Mouse (Mus musculus) erythroblast, embryonic 14.5 days (primary cell): ENCODE measurements around the gene Gm13199. TPM values are rescaled to one million over a fixed set of nuclear protein-coding genes. Genes with fewer than 3 reads are reported as not detected.

Experiments used
- H3K27me3 ChIP-seq: 2 replicates; pipeline ENCODE4 v1.6.1; 2012; ENCODE audit warnings: inconsistent platforms; ENCODE audit not compliant: control insufficient read depth
- H3K36me3 ChIP-seq: 2 replicates; pipeline ENCODE4 v1.6.1; 2012; ENCODE audit warnings: mild to moderate bottlenecking, inconsistent platforms; ENCODE audit not compliant: control insufficient read depth
- H3K4me1 ChIP-seq: 2 replicates; pipeline ENCODE4 v1.6.1; 2012; ENCODE audit warnings: inconsistent platforms; ENCODE audit not compliant: control insufficient read depth
- H3K4me3 ChIP-seq: replicated peaks from 2 replicates; pipeline ENCODE3; 2012; ENCODE audit warnings: moderate library complexity, mild to moderate bottlenecking, inconsistent platforms
- H3K9me3 ChIP-seq: 2 replicates; pipeline ENCODE4 v1.6.1; 2012; ENCODE audit warnings: low read length, inconsistent platforms, mixed read lengths; ENCODE audit not compliant: control insufficient read depth
- GATA1 ChIP-seq: IDR thresholded peaks from 2 replicates; pipeline ENCODE4 v1.6.1; 2012; ENCODE audit warnings: low read length, inconsistent platforms, mixed read lengths
- TAL1 ChIP-seq: IDR thresholded peaks from 3 replicates; pipeline ENCODE4 v1.6.1; 2012; ENCODE audit warnings: low read length, inconsistent platforms, mixed read lengths
- polyA plus RNA-seq: library from polyadenylated mRNA; stranded (reverse); fragments of >175 nt; gene quantifications from 2 replicates; pipeline ENCODE4 v1.2.3, GENCODE M21; 2012

The Gm13199 gene
- polyA plus RNA-seq, 1 experiment, result not detected

DNA sequence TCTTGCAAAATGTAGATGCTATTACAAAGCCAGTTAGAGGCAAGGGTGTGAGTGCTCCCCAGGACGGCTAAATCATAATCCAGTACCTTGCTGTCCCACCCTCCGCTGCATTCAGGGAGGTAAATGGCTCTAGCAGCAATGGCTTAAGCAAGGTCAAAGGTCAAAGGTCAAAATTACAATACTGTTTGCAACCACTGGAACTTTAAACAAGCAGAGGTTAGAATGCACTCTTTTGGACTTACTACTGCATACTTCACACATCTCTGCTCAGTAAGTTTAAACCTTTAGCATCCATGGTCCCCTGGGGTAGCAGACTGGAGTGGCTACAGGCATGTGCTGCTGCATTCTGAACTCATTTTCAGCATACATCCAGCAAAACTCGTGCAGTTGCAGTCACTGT, 14.7 kb upstream of the Gm13199 start:
- no peaks in the 10 kb centered on the region for H3K27me3 ChIP-seq
- no peak for TF ChIP-seq TAL1
- TF ChIP-seq GATA1, result no peak
- H3K4me1 ChIP-seq, result no peaks in the 10 kb centered on the region
- no peak overlapping the region for H3K4me3 ChIP-seq
- peaks cover 83% of the 10 kb centered on the region for H3K36me3 ChIP-seq
- H3K9me3 ChIP-seq, result no peaks in the 10 kb centered on the region

DNA sequence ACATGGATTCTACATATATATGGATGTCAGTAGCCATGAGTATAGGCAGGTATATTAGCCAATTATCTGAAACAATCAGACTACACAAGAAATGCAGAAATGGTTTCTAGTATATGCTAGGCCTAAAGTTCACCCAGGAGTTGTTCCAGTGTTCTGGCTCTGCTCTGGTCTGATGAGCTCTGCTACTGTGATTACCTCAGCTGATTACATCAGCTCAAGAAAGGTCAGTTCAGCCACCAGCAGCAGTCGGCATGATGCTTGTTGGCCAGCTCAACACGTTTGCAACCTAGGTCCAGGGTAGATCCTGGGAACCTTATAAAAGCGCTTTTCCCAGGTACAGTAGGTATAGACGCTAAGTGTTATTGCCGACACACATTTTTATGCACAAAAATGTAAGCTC, 7.0 kb upstream of the Gm13199 start:
- TF ChIP-seq TAL1 (no peak), GATA1 (no peak)
- Histone ChIP-seq H3K4me3 (no peak overlapping the region), H3K36me3 (peaks cover 83% of the 10 kb centered on the region), H3K4me1 (no peaks in the 10 kb centered on the region), H3K27me3 (no peaks in the 10 kb centered on the region), H3K9me3 (no peaks in the 10 kb centered on the region)

DNA sequence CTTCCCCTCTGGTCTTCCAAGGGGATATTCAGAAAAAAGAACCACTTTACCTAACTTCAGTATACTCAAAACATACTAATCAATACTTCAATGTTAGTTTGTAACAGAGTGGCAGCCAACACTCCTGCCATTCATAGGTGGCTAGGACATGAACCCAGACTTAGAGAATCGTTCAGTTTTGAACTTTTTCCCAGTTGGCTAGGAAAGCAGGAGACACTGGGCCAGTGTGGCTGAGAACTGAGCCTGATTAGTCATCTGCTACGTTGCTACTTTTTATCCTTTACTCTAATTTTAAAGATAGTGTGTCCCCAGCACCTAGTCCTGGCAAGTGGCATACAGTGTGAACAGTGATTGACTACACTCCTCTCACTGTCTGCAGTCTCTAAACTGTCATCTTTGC, 4.9 kb upstream of the Gm13199 start:
- no peak overlapping the region for H3K4me3 ChIP-seq
- H3K4me1 ChIP-seq, result no peaks in the 10 kb centered on the region
- H3K36me3 ChIP-seq, result peaks cover 82% of the 10 kb centered on the region
- TF ChIP-seq TAL1, result no peak
- TF ChIP-seq GATA1, result no peak
- H3K9me3 ChIP-seq, result no peaks in the 10 kb centered on the region
- no peaks in the 10 kb centered on the region for H3K27me3 ChIP-seq

DNA sequence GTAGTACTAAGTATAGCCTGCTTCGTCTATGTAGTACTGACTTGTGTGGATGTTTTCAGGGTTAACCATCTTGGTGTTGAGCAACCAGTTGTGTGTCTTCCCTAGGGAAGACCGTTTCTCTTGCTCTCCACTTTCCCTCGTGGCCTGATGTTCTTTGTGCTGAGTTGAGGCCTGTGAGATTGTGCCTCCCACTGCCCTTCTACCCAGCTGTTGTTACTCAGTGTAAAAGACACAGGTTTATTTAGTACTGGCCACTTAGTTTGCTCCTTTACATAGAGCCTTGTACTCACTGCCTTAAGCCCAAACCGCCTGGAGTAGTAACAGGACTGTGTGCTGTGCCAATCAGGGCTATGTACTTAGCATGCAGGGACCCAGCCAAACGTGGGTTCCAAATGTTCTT, 10.9 kb downstream of the Gm13199 start:
- no peaks in the 10 kb centered on the region for H3K9me3 ChIP-seq
- peaks cover 74% of the 10 kb centered on the region for H3K36me3 ChIP-seq
- H3K4me1 ChIP-seq, result peaks cover 30% of the 10 kb centered on the region
- TF ChIP-seq TAL1 (no peak), GATA1 (no peak)
- no peaks in the 10 kb centered on the region for H3K27me3 ChIP-seq
- H3K4me3 ChIP-seq, result no peak overlapping the region

DNA sequence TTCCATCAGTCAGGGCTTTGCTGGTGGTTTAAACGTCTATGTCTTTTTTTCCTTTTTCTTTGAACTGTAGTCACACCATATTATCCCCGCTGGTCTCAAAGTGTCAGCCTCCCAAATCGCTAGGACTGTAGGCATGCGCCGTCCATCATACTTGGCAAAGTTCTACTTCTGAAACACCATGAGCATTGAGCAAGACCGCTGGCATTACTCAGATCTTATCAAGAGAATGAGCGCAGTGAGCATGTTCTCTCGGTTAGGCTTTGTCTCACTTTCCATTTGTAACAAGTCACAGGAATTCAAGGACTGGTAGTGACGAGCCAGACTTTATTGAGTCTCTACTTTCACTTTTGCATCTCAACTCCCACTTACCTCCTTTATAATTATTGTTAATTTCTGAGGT, 11.6 kb downstream of the Gm13199 start:
- H3K36me3 ChIP-seq, result peaks cover 70% of the 10 kb centered on the region
- H3K9me3 ChIP-seq, result no peaks in the 10 kb centered on the region
- no peak overlapping the region for H3K4me3 ChIP-seq
- H3K27me3 ChIP-seq, result no peaks in the 10 kb centered on the region
- H3K4me1 ChIP-seq, result peaks cover 38% of the 10 kb centered on the region
- TF ChIP-seq GATA1, result no peak
- no peak for TF ChIP-seq TAL1

DNA sequence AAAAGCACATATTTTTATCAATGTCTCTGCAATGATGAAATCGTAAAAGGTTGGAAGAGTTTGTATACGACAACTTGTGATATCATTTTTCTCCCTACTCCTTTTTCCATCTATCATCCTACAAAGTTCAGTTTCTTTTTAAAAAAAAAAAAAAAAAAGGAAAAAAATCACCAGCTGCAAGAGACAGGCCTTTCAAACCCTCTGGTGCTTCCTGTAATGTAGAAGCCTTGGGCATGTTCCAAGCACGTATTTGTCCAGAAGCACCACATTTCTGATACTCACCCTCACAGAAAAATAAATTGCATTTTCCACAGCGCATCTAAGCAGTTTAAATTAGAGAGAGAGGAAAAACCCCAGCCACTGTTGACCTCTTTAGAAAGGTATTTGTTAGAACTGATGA, 16.9 kb downstream of the Gm13199 start:
- H3K9me3 ChIP-seq, result no peaks in the 10 kb centered on the region
- H3K36me3 ChIP-seq, result peaks cover 48% of the 10 kb centered on the region
- H3K4me3 ChIP-seq, result peak overlapping the region; percentile 74
- H3K4me1 ChIP-seq, result peaks cover 49% of the 10 kb centered on the region
- TF ChIP-seq TAL1 (no peak), GATA1 (no peak)
- no peaks in the 10 kb centered on the region for H3K27me3 ChIP-seq

DNA sequence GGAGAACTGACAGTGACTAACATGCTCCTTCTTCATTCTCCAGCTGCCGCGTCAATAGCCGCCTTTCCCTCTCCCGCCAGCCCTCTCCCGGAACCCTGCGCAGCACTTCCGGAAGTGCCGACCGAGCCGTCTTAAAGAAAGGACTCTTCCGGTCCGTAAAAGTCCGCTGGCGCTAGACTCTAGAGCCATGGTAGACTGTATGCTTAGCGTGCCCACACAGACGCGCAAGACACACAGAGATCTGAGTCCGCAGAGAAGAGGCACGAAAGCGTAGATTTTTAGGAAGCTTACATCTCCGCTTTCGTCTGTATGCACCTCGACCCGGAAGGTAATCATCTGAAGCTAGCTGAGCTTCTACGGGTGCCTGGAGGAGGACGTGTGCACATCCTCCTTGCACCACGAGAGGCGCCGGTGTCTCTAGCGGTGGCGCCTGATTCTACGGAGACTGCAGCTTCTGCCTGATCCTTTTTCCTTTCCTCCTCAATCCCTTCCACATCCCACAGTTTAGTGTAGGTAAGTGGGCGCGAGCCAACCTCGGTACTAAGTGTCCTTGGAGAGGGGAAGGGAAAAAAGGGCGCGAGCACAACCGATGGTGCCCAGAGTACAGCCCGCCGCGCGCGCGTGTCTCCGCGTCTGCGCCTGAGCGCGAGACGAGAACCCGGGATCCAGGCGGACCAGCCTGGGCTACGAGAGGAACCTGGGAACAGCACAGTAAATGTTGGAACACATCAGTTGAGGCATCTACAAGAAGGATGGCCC, 17.7 kb downstream of the Gm13199 start, which contains the start of the genes Nudt5 and Cdc123:
TSS of gene Nudt5 (plus strand) at position 147 of the 759 bp plus-strand sequence.
TSS of gene Cdc123 (minus strand) at position 292 of the 759 bp plus-strand sequence.
- TF ChIP-seq GATA1, result no peak
- no peak for TF ChIP-seq TAL1
- Histone ChIP-seq H3K36me3 (peaks cover 48% of the 10 kb centered on the region), H3K9me3 (no peaks in the 10 kb centered on the region), H3K27me3 (no peaks in the 10 kb centered on the region), H3K4me3 (peak within 1 kb of the TSS; percentile 74), H3K4me1 (peaks cover 47% of the 10 kb centered on the region)

DNA sequence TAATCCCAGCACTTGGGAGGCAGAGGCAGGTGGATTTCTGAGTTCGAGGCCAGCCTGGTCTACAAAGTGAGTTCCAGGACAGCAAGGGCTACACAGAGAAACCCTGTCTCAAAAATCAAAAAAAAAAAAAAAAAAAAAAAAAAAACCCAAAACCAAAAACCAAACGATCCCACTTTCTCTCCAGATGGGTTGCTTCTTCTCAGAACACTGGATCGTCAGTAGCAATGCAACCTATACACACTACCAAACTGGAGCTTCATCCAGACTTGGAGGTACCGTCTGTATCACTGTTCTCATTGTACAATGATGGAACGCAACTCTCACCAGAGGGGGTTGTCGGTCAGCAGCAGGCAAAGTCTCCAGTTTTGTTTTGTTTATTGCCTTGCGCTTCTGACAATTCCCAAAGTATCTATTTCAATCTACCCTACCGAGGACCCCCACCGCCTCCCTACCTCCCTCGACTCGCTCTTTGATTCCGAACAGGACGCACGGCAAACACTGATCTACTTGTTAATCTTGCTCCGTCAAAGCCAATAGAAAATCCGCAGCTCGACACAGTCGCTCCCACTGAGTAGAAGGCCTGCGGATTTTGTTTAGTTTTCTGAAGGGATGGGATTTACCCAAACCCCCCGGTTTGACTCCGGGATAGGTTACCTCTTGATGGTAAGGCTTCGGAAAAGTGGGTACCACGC, 18.4 kb downstream of the Gm13199 start:
- no peak for TF ChIP-seq GATA1
- TF ChIP-seq TAL1, result no peak
- Histone ChIP-seq H3K36me3 (peaks cover 49% of the 10 kb centered on the region), H3K27me3 (no peaks in the 10 kb centered on the region), H3K9me3 (peaks cover 4% of the 10 kb centered on the region), H3K4me1 (peaks cover 41% of the 10 kb centered on the region), H3K4me3 (peak overlapping the region; percentile 74)

DNA sequence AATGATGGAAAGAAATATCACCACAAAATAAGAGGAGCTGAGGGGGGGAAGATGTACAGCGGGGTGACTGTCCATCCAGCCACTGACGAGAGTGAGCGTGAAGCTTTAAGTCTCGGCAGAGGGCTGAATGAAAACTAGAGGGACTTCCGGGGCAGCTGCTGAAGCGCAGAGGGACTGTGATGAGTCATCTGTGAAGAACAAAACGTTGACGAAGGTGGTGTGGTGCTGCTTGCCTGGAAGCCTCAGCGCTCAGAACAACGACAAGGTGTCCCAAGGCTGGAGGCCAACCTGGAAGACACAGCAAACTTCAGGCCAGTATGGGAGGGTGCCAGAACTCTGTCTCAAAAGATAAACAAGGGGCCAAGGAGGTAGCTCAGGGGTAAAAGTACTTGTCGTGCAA, 21.9 kb downstream of the Gm13199 start:
- Histone ChIP-seq H3K9me3 (peaks cover 9% of the 10 kb centered on the region), H3K4me1 (peaks cover 17% of the 10 kb centered on the region), H3K36me3 (peaks cover 68% of the 10 kb centered on the region), H3K4me3 (no peak overlapping the region), H3K27me3 (no peaks in the 10 kb centered on the region)
- TF ChIP-seq TAL1, result no peak
- TF ChIP-seq GATA1, result no peak
